9 mouse cellular contexts compared by ENCODE assay signal in the genomic region with DNA sequence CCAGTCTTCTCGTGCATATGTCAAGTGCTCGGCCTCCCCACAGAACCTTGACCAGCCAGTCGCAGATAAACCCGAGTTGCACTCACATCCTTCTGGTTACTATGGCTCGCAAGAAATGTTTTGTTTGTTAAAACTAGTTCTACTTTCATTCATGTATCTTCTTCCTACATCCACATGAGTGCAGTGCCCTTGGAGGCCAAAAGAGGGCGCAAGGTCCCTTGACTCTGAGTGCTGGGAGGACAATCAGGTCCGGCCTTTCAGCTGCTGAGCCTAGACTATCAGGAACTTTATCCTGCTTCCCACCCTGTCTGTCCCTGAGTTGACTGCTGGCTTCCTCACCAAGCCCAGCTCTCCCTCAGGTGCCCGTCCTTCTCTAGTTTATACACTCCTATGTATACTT. TPM values are rescaled to one million over a fixed set of nuclear protein-coding genes. Genes with fewer than 3 reads are reported as not detected.
DNase-seq lines count a peak whose midpoint lies in the region; ATAC-seq and TF ChIP-seq lines count a peak whose summit lies in the region.
"Had no signal": no experiment of that assay in that cellular context is flagged by ENCODE, and none has a peak within 500 bp of the region (broad histone marks: within the 10 kb centered on the region; RNA-seq: fewer than 3 reads in every experiment).

No protein-coding gene starts in this region.

- DNase-seq in adrenal gland, postnatal 10 days = peak; percentile 69
- DNase-seq in adrenal gland, adult 18-20 months (ENCODE audit: low spot score in 2 of 2) = no peak
- no peak for DNase-seq in left cerebral cortex, adult 2 months (ENCODE audit: extremely low spot score in 1 of 2, low spot score in 2 of 2)
- no peak for DNase-seq in left cerebral cortex, postnatal 36 days (ENCODE audit: low spot score in 2 of 2)
- peak; percentile 75 for DNase-seq in hindbrain, postnatal 0 days (ENCODE audit: low spot score)
- DNase-seq in ovary, postnatal 14 days (ENCODE audit: low spot score) = no peak

- no peaks in the 10 kb centered on the region for H3K9me3 ChIP-seq in hindbrain, postnatal 0 days (ENCODE audit: low read length)

- intact Hi-C loops in left cerebral cortex, adult 2 months (cut with DNase I) = no loop called here
- intact Hi-C loops in left cerebral cortex, postnatal 36 days (cut with DNase I) = loop anchor here (2.0 kb wide), 1 partner anchor 23 kb away; no protein-coding TSS in a partner anchor

- peaks cover 8% of the 10 kb centered on the region; the same call in 1 of the 2 replicates for H3K4me1 ChIP-seq in hindbrain, postnatal 0 days (ENCODE audit: insufficient read depth, low read length)
- H3K4me1 ChIP-seq in olfactory bulb, adult 2 months (ENCODE audit: control insufficient read depth, insufficient read depth, low read length) = peaks cover 19% of the 10 kb centered on the region

- no peak overlapping the region for H3K9ac ChIP-seq in hindbrain, postnatal 0 days (replicated peaks; ENCODE audit: low read length)

- no peaks in the 10 kb centered on the region for H3K27me3 ChIP-seq in hindbrain, postnatal 0 days (ENCODE audit: insufficient read depth, low read length)
- H3K27me3 ChIP-seq: Patski had no signal

- H3K4me2 ChIP-seq in hindbrain, postnatal 0 days (ENCODE audit: low read depth, low read length) = no peak overlapping the region

- H3K4me3 ChIP-seq in left cerebral cortex, adult 2 months = no peak overlapping the region
- H3K4me3 ChIP-seq in hindbrain, postnatal 0 days (ENCODE audit: low read length) = no peak overlapping the region
- no peak overlapping the region for H3K4me3 ChIP-seq in olfactory bulb, adult 2 months (ENCODE audit: insufficient read depth, low read depth, low read length)

- H3K27ac ChIP-seq in left cerebral cortex, adult 2 months = no peak overlapping the region
- no peak overlapping the region for H3K27ac ChIP-seq in hindbrain, postnatal 0 days
- H3K27ac ChIP-seq in olfactory bulb, adult 2 months (ENCODE audit: insufficient read depth, low read depth, low read length) = no peak overlapping the region

- TF ChIP-seq POLR2A in olfactory bulb, adult 2 months (IDR thresholded peaks at IDR 0.05; ENCODE audit: insufficient read depth, low read depth, low read length) = no peak

- H3K36me3 ChIP-seq in hindbrain, postnatal 0 days (ENCODE audit: insufficient read depth, low read length) = peaks cover 5% of the 10 kb centered on the region

- WGBS in hindbrain, postnatal 0 days = 38% methylated on average over 8 of the region's 8 CpGs
- WGBS in olfactory bulb, adult 2 months = 53% methylated on average over 8 of the region's 8 CpGs

- peak; percentile 38 for ATAC-seq in activated CD4-positive, CD25-positive, alpha-beta regulatory T cell, adult 4 months
- no peak for ATAC-seq in hindbrain, postnatal 0 days
- ATAC-seq: Patski had no signal

- peak; percentile 72 for TF ChIP-seq CTCF in left cerebral cortex, adult 2 months (IDR thresholded peaks at IDR 0.05)
- TF ChIP-seq CTCF in hindbrain, postnatal 0 days (IDR thresholded peaks at IDR 0.05; ENCODE audit: low read depth) = peak; percentile 78
- peak; percentile 73; the same call in 1 of the 2 replicates for TF ChIP-seq CTCF in olfactory bulb, adult 2 months (IDR thresholded peaks at IDR 0.05; ENCODE audit: insufficient read depth, low read depth, low read length)

RNA-seq across cellular contexts. Expression of a gene that starts 6.3 kb away (rescaled TPM):
- total RNA-seq in adrenal gland, postnatal 10 days (2021) = 1 to 10 TPM; 6.4 to 6.7 TPM
- total RNA-seq in adrenal gland, adult 18-20 months (2021) = 1 to 10 TPM; 3.5 to 4.3 TPM
- under 1 TPM; 0.68 to 0.79 TPM for total RNA-seq in left cerebral cortex, adult 2 months (2021)
- total RNA-seq in left cerebral cortex, postnatal 36 days (2021) = under 1 TPM; 0.52 to 0.75 TPM
- polyA plus RNA-seq in activated CD4-positive, CD25-positive, alpha-beta regulatory T cell, adult 4 months (2017; shearing (Covaris generic)) = 1 to 10 TPM; 3.3 to 3.8 TPM
- 0.42 and 0.50 TPM in 2 replicates for total RNA-seq in hindbrain, postnatal 0 days (2014; rRNA removed)
- 0.52 and 0.60 TPM in 2 replicates for polyA plus RNA-seq in hindbrain, postnatal 0 days (2015; fragmentation: Nextera tagmentation; extraction: Ambion mirVana)
- polyA plus RNA-seq in olfactory bulb, adult 2 months (2012; ENCODE audit: insufficient read depth, insufficient read length, low replicate concordance, missing spikeins) = not detected in 2 replicates

RNA-seq across cellular contexts. Expression of a gene that starts 17.6 kb away (rescaled TPM):
- 1 to 10 TPM; 4.8 to 8.4 TPM for total RNA-seq in adrenal gland, postnatal 10 days (2021)
- 1 to 10 TPM; 1.9 to 2.3 TPM for total RNA-seq in adrenal gland, adult 18-20 months (2021)
- 100 to 1,000 TPM; 184 TPM for total RNA-seq in left cerebral cortex, adult 2 months (2021)
- total RNA-seq in left cerebral cortex, postnatal 36 days (2021) = 100 to 1,000 TPM; 156 to 193 TPM
- polyA plus RNA-seq in activated CD4-positive, CD25-positive, alpha-beta regulatory T cell, adult 4 months (2017; shearing (Covaris generic)) = 10 to 100 TPM; 55.0 to 72.9 TPM
- total RNA-seq in hindbrain, postnatal 0 days (2014; rRNA removed) = 84.2 and 99.0 TPM in 2 replicates
- 62.2 and 65.8 TPM in 2 replicates for polyA plus RNA-seq in hindbrain, postnatal 0 days (2015; fragmentation: Nextera tagmentation; extraction: Ambion mirVana)
- polyA plus RNA-seq in olfactory bulb, adult 2 months (2012; ENCODE audit: insufficient read depth, insufficient read length, low replicate concordance, missing spikeins) = 90.9 TPM in 1 of 2 replicates, not detected in the other

RNA-seq across cellular contexts. Expression of a gene that starts 18.9 kb away (rescaled TPM):
- total RNA-seq in adrenal gland, postnatal 10 days (2021) = 10 to 100 TPM in 1 of 2 experiments, 1 to 10 TPM in 1; 7.3 to 10.8 TPM
- total RNA-seq in adrenal gland, adult 18-20 months (2021) = 1 to 10 TPM; 4.3 to 5.6 TPM
- 1 to 10 TPM; 1.2 to 4.7 TPM for total RNA-seq in left cerebral cortex, adult 2 months (2021)
- 1 to 10 TPM in 1 of 2 experiments, under 1 TPM in 1; 0.59 to 1.9 TPM for total RNA-seq in left cerebral cortex, postnatal 36 days (2021)
- polyA plus RNA-seq in activated CD4-positive, CD25-positive, alpha-beta regulatory T cell, adult 4 months (2017; shearing (Covaris generic)) = 10 to 100 TPM; 16.4 to 23.9 TPM
- total RNA-seq in hindbrain, postnatal 0 days (2014; rRNA removed) = not detected in 2 replicates
- 1.7 and 3.4 TPM in 2 replicates for polyA plus RNA-seq in hindbrain, postnatal 0 days (2015; fragmentation: Nextera tagmentation; extraction: Ambion mirVana)
- polyA plus RNA-seq in olfactory bulb, adult 2 months (2012; ENCODE audit: insufficient read depth, insufficient read length, low replicate concordance, missing spikeins) = not detected in 2 replicates

RNA-seq across cellular contexts. Expression of a gene that starts 31.8 kb away (rescaled TPM):
- total RNA-seq in adrenal gland, postnatal 10 days (2021) = 10 to 100 TPM; 18.5 to 25.9 TPM
- 10 to 100 TPM; 11.6 to 17.3 TPM for total RNA-seq in adrenal gland, adult 18-20 months (2021)
- 1 to 10 TPM; 5.5 to 5.8 TPM for total RNA-seq in left cerebral cortex, adult 2 months (2021)
- total RNA-seq in left cerebral cortex, postnatal 36 days (2021) = 1 to 10 TPM; 4.0 to 5.5 TPM
- 10 to 100 TPM; 18.6 to 41.7 TPM for polyA plus RNA-seq in activated CD4-positive, CD25-positive, alpha-beta regulatory T cell, adult 4 months (2017; shearing (Covaris generic))
- 14.8 and 15.3 TPM in 2 replicates for total RNA-seq in hindbrain, postnatal 0 days (2014; rRNA removed)
- polyA plus RNA-seq in hindbrain, postnatal 0 days (2015; fragmentation: Nextera tagmentation; extraction: Ambion mirVana) = 7.3 and 7.4 TPM in 2 replicates
- polyA plus RNA-seq in olfactory bulb, adult 2 months (2012; ENCODE audit: insufficient read depth, insufficient read length, low replicate concordance, missing spikeins) = not detected in 2 replicates

RNA-seq across cellular contexts. Expression of a gene that starts 36.3 kb away (rescaled TPM):
- 1 to 10 TPM; 3.8 to 7.1 TPM for total RNA-seq in adrenal gland, postnatal 10 days (2021)
- total RNA-seq in adrenal gland, adult 18-20 months (2021) = 1 to 10 TPM; 5.9 to 7.9 TPM
- total RNA-seq in left cerebral cortex, adult 2 months (2021) = 100 to 1,000 TPM; 313 to 351 TPM
- total RNA-seq in left cerebral cortex, postnatal 36 days (2021) = 100 to 1,000 TPM; 278 to 328 TPM
- polyA plus RNA-seq in activated CD4-positive, CD25-positive, alpha-beta regulatory T cell, adult 4 months (2017; shearing (Covaris generic)) = under 1 TPM; 0.37 to 0.93 TPM
- total RNA-seq in hindbrain, postnatal 0 days (2014; rRNA removed) = 81.4 and 89.1 TPM in 2 replicates
- 16.8 and 16.9 TPM in 2 replicates for polyA plus RNA-seq in hindbrain, postnatal 0 days (2015; fragmentation: Nextera tagmentation; extraction: Ambion mirVana)
- not detected in 2 replicates for polyA plus RNA-seq in olfactory bulb, adult 2 months (2012; ENCODE audit: insufficient read depth, insufficient read length, low replicate concordance, missing spikeins)

Comparison
In these comparisons a context has a peak if more than half of its experiments do, and no peak if none do; other contexts are left out.
1. DNase-seq: peak in adrenal gland, postnatal 10 days (single experiment) and hindbrain, postnatal 0 days (single experiment); none in adrenal gland, adult 18-20 months (0 of 2), left cerebral cortex, adult 2 months (0 of 2), left cerebral cortex, postnatal 36 days (0 of 2) and ovary, postnatal 14 days (single experiment).
2. Peak in every context shown above with its lines, with median percentiles within 50 percentile points of each other: CTCF ChIP-seq.